Mouse (Mus musculus) granulocyte monocyte progenitor cell, adult 5-6 weeks (primary cell): ENCODE results near the gene Acbd6. TPM values are rescaled to one million over a fixed set of nuclear protein-coding genes. Genes with fewer than 3 reads are reported as not detected.

Source experiments
- ATAC-seq: replicated peaks from 2 replicates; pipeline ENCODE4 v1.8.0; 2016; ENCODE audit warnings: mild to moderate bottlenecking, moderate TSS enrichment, inconsistent platforms; ENCODE audit not compliant: poor library complexity, severe bottlenecking
- total RNA-seq, 2 experiments: library from RNA; stranded (forward) in 1 of 2; stranded (reverse) in 1 of 2; fragments of 200-712, 200-1000 nt in 1 of 2; fragments of >200 nt in 1 of 2; fragmentation: Nextera tagmentation in 1 of 2; gene quantifications; 2 replicates each; pipeline ENCODE4 v1.2.3; 2014 to 2017

The Acbd6 gene
- total RNA-seq, 2 experiments from 2014 or later, result 22.5 to 35.3 TPM

- ATAC-seq, result no peak
Observed at GRCm38 (mm10) chr1:155645816-155646215, 87.9 kb downstream of the Acbd6 start.

GRCm38 (mm10) chr1:155646345-155647307, 88.7 kb downstream of the Acbd6 start:
- ATAC-seq, result no peak

- no peak for ATAC-seq
Observed at GRCm38 (mm10) chr1:155650121-155650846, 92.4 kb downstream of the Acbd6 start.

- no peak for ATAC-seq
Observed at GRCm38 (mm10) chr1:155654961-155655360, 97.0 kb downstream of the Acbd6 start.

GRCm38 (mm10) chr1:155656321-155656720, 98.4 kb downstream of the Acbd6 start:
- ATAC-seq, result no peak

- no peak for ATAC-seq
Observed at GRCm38 (mm10) chr1:155663994-155664393, 106.1 kb downstream of the Acbd6 start.

DNA sequence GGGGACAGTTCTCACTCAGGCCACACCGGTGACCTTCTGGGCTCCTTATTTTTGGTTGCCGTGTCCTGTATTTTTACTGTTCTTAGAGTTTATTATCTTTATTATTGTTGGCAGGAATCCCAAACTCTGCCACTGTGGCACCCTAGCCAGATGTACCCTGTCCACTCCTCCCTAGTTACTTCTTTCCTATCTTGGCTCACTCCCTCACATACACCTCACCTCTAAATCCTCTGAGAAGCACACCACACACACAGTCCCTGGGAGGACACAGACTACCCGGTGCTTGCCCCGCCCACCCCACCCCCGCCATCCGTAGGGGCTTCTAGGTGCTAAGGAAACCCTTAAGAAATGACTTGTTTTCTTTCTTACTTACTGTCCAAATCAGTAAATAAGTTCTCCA, 117.7 kb downstream of the Acbd6 start:
- no peak for ATAC-seq

GRCm38 (mm10) chr1:155681116-155681799, 123.3 kb downstream of the Acbd6 start:
- no peak for ATAC-seq

GRCm38 (mm10) chr1:155686816-155687215, 128.9 kb downstream of the Acbd6 start:
- ATAC-seq, result no peak

DNA sequence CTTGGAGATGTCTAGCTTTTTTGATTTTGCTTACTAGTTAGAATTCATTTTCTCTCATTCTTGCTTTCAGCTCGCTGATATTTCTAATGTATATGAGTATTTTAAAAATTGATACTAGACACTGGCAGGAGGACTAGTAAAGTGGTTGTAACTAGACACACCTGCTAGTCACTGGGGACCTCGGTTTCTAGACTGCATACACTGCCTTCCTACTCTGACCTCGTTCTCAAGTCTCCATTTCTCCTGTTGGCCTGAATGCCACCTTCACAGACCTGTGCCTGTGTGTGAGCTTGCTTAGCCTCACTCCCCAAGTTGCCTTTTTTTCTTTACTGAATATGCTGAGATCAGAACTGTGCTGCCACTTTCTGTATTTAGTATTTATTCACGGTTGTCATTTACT, 131.2 kb downstream of the Acbd6 start:
- ATAC-seq, result no peak

GRCm38 (mm10) chr1:155689558-155689957, 131.6 kb downstream of the Acbd6 start:
- no peak for ATAC-seq

DNA sequence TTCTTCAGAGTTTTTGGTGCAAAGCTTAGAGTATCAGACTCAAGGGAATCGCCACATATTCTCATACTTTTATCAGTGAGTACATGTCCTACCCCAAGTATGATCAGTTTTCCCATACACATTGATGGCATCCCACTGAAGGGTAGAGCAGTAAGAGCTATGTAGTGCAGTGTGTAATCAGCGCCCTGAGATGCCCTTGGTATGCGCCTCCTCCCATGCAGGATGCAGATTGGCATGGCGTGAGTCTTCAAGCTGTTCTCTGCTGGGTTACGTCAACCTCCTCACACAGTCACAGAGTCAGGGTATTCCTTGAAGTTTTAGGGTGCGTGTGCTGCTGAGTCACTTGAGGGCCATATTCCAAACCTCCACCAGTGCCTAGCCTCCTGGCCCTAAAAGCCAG, 134.3 kb downstream of the Acbd6 start:
- no peak for ATAC-seq

DNA sequence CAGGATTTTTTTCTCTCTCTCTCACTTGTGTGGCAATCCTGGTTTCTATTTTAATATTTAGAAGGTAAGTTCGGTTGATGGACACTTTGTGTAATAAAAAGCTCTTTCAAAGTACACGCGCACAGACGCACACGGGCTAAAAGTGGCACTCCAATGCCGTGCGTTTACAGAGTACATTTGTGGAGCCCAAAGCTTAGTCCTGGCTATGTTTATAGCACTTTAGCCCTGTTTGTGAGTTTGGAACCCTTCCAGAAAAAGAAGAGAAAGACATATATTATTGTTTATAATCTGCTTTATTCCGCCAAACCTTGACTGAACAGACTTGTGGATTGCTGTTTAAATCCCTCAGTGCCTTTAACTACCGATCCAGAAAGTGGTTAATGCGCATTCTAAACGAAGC, 135.1 kb downstream of the Acbd6 start:
- ATAC-seq, result no peak

DNA sequence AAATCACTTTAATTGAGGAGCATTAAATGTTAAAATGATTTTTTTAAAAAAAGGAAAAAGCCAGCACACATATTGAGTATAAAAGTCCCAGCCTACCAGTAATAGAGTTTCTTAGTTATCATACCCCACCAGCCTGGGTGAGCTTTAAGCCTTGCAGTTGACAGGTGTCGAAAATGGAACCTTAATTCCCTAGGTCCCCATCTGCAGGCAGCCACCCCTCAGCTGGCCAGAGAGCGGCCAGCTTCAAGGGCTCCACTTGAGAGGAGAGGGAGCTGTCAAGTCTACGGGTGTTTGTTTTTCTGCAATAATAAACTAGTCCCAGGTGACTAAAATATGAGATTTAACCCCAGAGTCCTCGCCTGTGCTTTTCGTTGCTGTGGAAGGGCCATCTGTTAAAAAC, 135.5 kb downstream of the Acbd6 start:
- ATAC-seq, result no peak

- ATAC-seq, result no peak
Observed at GRCm38 (mm10) chr1:155698373-155699159, 140.6 kb downstream of the Acbd6 start.

- no peak for ATAC-seq
Observed at GRCm38 (mm10) chr1:155700886-155701285, 143.0 kb downstream of the Acbd6 start.

DNA sequence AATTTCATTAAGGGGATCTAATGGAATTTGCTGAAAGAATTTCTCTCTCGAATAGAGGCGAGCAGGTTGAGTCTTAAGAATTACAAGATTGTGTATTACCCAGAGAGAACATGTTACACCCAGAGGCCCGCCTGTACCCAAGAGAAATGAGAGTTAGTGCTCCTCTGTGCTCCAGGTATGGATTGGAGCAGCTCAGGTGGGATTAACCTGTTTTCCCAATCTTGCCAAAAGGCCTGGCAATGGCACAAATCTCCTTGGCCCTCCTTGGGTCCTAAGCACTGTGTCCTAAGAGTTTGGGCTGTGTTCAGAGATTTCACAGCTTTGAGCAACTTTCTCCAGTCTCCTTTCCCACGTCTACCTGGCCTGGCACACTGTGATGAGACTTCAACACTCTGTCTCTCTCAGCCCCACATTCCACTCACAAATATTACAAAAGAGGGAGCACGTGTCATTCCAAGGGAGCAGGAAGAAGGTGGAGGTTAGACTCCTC, 145.3 kb downstream of the Acbd6 start:
- no peak for ATAC-seq

GRCm38 (mm10) chr1:155704182-155704581, 146.3 kb downstream of the Acbd6 start:
- no peak for ATAC-seq

DNA sequence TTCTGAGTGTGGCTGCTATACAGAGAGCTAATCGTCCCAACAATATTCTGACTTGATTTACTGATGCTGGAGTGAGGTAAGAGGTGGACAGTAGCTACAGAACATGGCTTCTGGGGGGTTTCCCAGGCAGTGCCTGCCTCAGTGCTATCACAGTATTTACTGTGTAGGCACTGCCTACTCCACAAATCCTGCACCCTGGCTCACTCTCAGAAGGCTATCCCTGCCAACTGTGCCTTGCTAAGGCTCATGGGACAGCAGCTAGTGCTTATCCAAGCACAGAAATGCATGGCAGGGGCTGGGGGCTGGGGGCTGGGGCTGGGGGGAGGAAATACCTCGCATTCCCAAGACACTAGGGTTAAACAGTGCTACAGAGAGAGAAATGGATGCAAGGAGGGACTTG, 155.4 kb downstream of the Acbd6 start:
- no peak for ATAC-seq

DNA sequence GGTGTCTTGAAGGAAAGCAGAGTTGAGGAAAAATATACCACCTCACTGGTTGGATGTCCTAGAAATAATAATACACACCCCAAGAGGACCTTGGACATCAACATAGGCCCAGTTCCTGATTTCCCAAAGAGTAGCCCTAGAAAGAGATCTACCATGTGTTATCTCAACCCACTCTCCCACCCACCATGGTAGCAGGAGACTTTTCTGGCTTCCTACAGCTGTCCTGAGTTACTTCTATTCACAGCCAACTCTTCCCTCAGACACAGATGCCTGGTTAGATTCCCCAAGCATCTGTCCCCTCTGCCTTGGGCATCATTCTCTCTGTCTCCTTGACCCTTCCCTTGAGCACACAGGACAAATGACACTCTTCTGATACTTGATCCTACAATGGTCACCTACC, 157.4 kb downstream of the Acbd6 start:
- no peak for ATAC-seq
